Mouse (Mus musculus) neural tube, embryonic 13.5 days (tissue): ENCODE measurements around the gene Umps. TPM values are rescaled to one million over a fixed set of nuclear protein-coding genes. Genes with fewer than 3 reads are reported as not detected.

ENCODE experiments used
- ATAC-seq: fragments of 200-750 bp; cut with Nextera tagmentation; 2 replicates; pipeline ENCODE4 v1.8.0; 2017; ENCODE audit warnings: low read depth, mild to moderate bottlenecking, moderate TSS enrichment, moderate library complexity
- H3K27ac ChIP-seq: fragments of 300-500 bp; sonication (generic); replicated peaks from 2 replicates; pipeline ENCODE4 v1.5.1; 2015; ENCODE audit warnings: moderate library complexity, mild to moderate bottlenecking, inconsistent platforms
- H3K27me3 ChIP-seq: fragments of 300-500 bp; sonication (generic); 2 replicates; pipeline ENCODE4 v1.6.1; 2015; ENCODE audit warnings: mild to moderate bottlenecking, inconsistent platforms
- H3K36me3 ChIP-seq: fragments of 300-500 bp; sonication (generic); 2 replicates; pipeline ENCODE4 v1.6.1; 2015; ENCODE audit warnings: mild to moderate bottlenecking, inconsistent platforms
- H3K4me1 ChIP-seq: fragments of 300-500 bp; sonication (generic); replicated peaks from 2 replicates; pipeline ENCODE4 v1.6.1; 2015; ENCODE audit warnings: inconsistent platforms
- H3K4me2 ChIP-seq: fragments of 300-500 bp; sonication (generic); 2 replicates; pipeline ENCODE4 v1.6.1; 2015; ENCODE audit warnings: inconsistent platforms, mild to moderate bottlenecking, moderate library complexity
- H3K4me3 ChIP-seq: fragments of 300-500 bp; sonication (generic); 2 replicates; pipeline ENCODE4 v1.5.1; 2015; ENCODE audit warnings: mild to moderate bottlenecking, inconsistent platforms
- H3K9ac ChIP-seq: fragments of 300-500 bp; sonication (generic); 2 replicates; pipeline ENCODE4 v1.6.1; 2015; ENCODE audit warnings: moderate library complexity, mild to moderate bottlenecking, inconsistent platforms
- H3K9me3 ChIP-seq: fragments of 300-500 bp; sonication (generic); 2 replicates; pipeline ENCODE4 v1.6.1; 2016; ENCODE audit warnings: inconsistent platforms
- WGBS: fragments of 180-500 bp; shearing (Covaris S2); methylation state at CpG from one replicate; pipeline ENCODE4 v1.1.7; 2015; 5-methylcytosine and 5-hydroxymethylcytosine counted together
- polyA plus RNA-seq: library from polyadenylated mRNA; unstranded; fragments of >200 nt; fragmentation: Nextera tagmentation; extraction: Ambion mirVana; gene quantifications from 2 replicates; pipeline ENCODE4 v1.2.1, GENCODE M21; 2015

Umps gene
- polyA plus RNA-seq, 1 experiment from 2014 or later: 20.4 TPM

- Histone ChIP-seq H3K4me3 (no peak overlapping the region), H3K36me3 (no peaks in the 10 kb centered on the region), H3K27me3 (no peaks in the 10 kb centered on the region), H3K4me2 (no peak overlapping the region), H3K27ac (peak overlapping the region; percentile 53; the same call in 1 of the 2 replicates), H3K4me1 (peaks cover 22% of the 10 kb centered on the region), H3K9ac (no peak overlapping the region), H3K9me3 (no peaks in the 10 kb centered on the region)
- ATAC-seq: peak; percentile 63; the same call in 1 of the 2 replicates
- WGBS: 35% methylated on average over 18 of the region's 18 CpGs
Observed at GRCm38 (mm10) chr16:33922111-33923000, 44.5 kb downstream of the Umps start.

- Histone ChIP-seq H3K27ac (no peak overlapping the region), H3K36me3 (no peaks in the 10 kb centered on the region), H3K9ac (no peak overlapping the region), H3K4me2 (no peak overlapping the region), H3K27me3 (no peaks in the 10 kb centered on the region), H3K4me1 (peaks cover 30% of the 10 kb centered on the region), H3K4me3 (no peak overlapping the region), H3K9me3 (no peaks in the 10 kb centered on the region)
- 82% methylated on average over 5 of the region's 5 CpGs for WGBS
- ATAC-seq: no peak
Observed at GRCm38 (mm10) chr16:33921514-33921913, 45.3 kb downstream of the Umps start.

DNA sequence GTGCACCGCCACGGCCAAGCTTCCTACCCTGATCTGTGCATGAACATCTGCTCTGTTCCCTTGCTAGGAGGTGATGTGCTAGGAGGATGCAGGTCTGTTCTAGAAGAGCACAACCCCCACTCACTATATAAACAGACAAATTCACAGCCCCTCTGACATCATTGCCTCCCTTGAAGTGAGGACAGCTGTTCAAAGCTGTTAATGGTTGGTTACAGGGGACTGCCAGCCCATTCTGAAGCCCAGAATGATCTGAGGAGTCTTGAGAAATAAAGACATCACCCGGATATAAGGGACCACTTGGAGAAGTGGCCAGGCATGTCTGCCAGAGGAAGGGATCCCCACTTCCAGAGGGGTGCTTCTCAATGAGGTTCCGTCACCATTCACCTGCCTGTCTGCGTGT, 48.9 kb downstream of the Umps start:
- H3K27ac ChIP-seq: no peak overlapping the region
- no peak overlapping the region for H3K4me2 ChIP-seq
- no peak for ATAC-seq
- peaks cover 28% of the 10 kb centered on the region for H3K4me1 ChIP-seq
- H3K9ac ChIP-seq: no peak overlapping the region
- WGBS: 80% methylated on average over 5 of the region's 5 CpGs
- H3K27me3 ChIP-seq: no peaks in the 10 kb centered on the region
- no peaks in the 10 kb centered on the region for H3K36me3 ChIP-seq
- no peak overlapping the region for H3K4me3 ChIP-seq
- no peaks in the 10 kb centered on the region for H3K9me3 ChIP-seq

- Histone ChIP-seq H3K27me3 (no peaks in the 10 kb centered on the region), H3K36me3 (no peaks in the 10 kb centered on the region), H3K27ac (peak overlapping the region; percentile 29; the same call in 1 of the 2 replicates), H3K4me2 (no peak overlapping the region), H3K9me3 (no peaks in the 10 kb centered on the region), H3K4me3 (no peak overlapping the region), H3K4me1 (peaks cover 23% of the 10 kb centered on the region), H3K9ac (no peak overlapping the region)
- 60% methylated on average over 5 of the region's 5 CpGs for WGBS
- ATAC-seq: no peak
Observed at GRCm38 (mm10) chr16:33917390-33917789, 49.4 kb downstream of the Umps start.

DNA sequence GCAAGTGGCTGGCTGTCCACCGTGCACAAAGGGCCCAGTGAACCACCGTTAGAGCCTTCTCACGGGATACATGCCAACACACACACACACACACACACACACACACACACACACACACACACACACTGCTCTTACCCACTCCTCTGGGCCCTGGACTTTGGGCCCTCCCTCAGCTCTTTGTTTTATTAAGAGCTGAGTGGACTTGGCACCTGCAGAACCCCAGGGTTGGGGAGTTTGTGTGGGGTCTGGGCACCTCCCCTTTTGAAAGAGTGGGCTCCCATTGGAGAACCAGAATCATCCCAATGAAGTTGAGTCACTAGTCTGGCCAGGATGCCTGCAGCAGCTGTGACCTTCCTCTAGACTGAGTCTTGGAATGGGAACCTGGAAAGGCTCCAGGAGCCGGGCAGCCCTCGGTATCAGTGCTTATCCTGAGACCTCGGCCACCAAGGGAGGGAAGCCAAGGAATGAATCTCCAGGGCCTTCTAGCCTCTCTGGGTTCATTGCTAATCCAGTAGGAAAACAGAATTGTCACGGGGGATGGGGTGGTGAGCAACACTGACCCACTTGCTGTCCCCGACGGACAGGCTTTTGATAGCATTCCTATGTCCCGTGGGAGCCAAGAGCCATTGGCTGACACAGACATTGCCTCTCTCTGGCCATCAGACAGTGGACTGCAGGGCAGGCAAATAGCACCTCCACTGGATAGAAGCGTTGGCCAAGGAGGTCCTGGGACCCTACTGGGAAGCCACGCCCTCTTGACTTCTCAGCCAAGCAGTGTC, 50.2 kb downstream of the Umps start:
- H3K9ac ChIP-seq: no peak overlapping the region
- ATAC-seq: peak; percentile 47
- H3K9me3 ChIP-seq: no peaks in the 10 kb centered on the region
- H3K4me3 ChIP-seq: no peak overlapping the region
- H3K4me1 ChIP-seq: peaks cover 16% of the 10 kb centered on the region
- no peak overlapping the region for H3K4me2 ChIP-seq
- H3K27me3 ChIP-seq: no peaks in the 10 kb centered on the region
- no peaks in the 10 kb centered on the region for H3K36me3 ChIP-seq
- peak overlapping the region; percentile 29; the same call in 1 of the 2 replicates for H3K27ac ChIP-seq
- WGBS: 70% methylated on average over 12 of the region's 12 CpGs

DNA sequence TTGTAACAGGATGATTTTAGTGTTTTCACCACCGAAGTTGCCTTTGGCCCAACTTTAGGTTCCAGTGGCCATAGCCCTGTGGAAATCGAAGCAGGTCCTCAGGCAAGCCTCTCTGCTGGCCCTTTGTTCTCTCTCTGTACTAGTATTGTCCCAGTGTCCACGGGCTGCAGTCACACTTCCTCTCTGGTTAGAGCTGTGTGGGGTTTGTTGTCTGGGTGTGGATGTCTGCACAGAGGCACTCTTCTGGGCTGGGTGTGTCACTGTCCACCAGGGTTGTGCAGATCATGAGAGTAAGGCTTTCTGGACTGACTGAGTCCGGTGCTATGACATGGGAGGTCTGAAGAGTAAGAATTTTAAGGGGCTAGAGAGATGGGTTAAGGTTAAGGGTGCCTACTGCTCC, 51.8 kb downstream of the Umps start:
- Histone ChIP-seq H3K4me1 (peaks cover 16% of the 10 kb centered on the region), H3K9ac (no peak overlapping the region), H3K27ac (no peak overlapping the region), H3K27me3 (no peaks in the 10 kb centered on the region), H3K4me3 (no peak overlapping the region), H3K4me2 (no peak overlapping the region), H3K9me3 (no peaks in the 10 kb centered on the region), H3K36me3 (no peaks in the 10 kb centered on the region)
- no peak for ATAC-seq
- 75% methylated on average over 4 of the region's 4 CpGs for WGBS

DNA sequence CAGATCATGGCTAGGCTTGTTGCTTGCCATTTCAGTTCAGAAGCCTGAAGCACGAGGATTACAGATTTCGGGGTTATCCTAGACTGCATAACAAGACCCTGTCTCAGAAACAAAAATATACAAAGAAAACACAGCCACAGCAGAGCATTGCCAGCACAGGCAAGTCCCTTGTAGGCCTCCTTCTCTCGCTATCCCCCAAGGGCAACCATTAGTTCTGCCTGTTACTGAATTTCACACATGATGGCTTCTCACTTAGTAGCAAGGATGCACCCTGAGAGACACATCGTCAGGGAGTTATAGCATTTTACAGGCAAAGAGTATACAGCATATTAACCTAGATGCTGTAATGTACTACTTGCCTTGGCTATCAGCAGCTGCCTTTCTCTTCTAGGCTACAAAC, 58.6 kb downstream of the Umps start:
- 22% methylated on average over 4 of the region's 4 CpGs for WGBS

More for the DNA sequence above, 58.6 kb downstream of the Umps start:
- Histone ChIP-seq H3K4me1 (peaks cover 27% of the 10 kb centered on the region), H3K4me3 (no peak overlapping the region), H3K9me3 (no peaks in the 10 kb centered on the region), H3K36me3 (no peaks in the 10 kb centered on the region), H3K27ac (peak overlapping the region; percentile 20; the same call in 1 of the 2 replicates), H3K9ac (no peak overlapping the region), H3K4me2 (no peak overlapping the region), H3K27me3 (no peaks in the 10 kb centered on the region)
- ATAC-seq: peak; percentile 60

Other genes starting within 250 kb of the Umps start
- 0.22 TPM in 1 of 2 replicates, not detected in the other for gene Muc13, start 173.0 kb downstream of the Umps start, polyA plus RNA-seq
- gene Itgb5, start 137.4 kb downstream of the Umps start, polyA plus RNA-seq: 21.1 and 23.1 TPM in 2 replicates